Mouse (Mus musculus): ENCODE data around the gene Alox5. TPM values are rescaled to one million over a fixed set of nuclear protein-coding genes. Genes with fewer than 3 reads are reported as not detected.

Gene Alox5
- polyA plus RNA-seq, 1 experiment: 43.6 TPM

- Histone ChIP-seq H3K4me1 (ENCODE audit: control insufficient read depth, insufficient read depth, low read length) (peaks cover 14% of the 10 kb centered on the region), H3K27ac (ENCODE audit: insufficient read depth, low read depth, low read length) (no peak overlapping the region), H3K4me3 (ENCODE audit: insufficient read depth, low read length) (no peak overlapping the region)
- TF ChIP-seq CTCF (IDR thresholded peaks at IDR 0.05; ENCODE audit: low read depth, low read length): no peak
- no peak for TF ChIP-seq POLR2A (IDR thresholded peaks at IDR 0.05; ENCODE audit: borderline replicate concordance, low read depth, low read length)
These were observed 86.8 kb downstream of the Alox5 start for GRCm38 (mm10) chr6:116374136-116374535.

- TF ChIP-seq POLR2A (IDR thresholded peaks at IDR 0.05; ENCODE audit: borderline replicate concordance, low read depth, low read length): no peak
- no peak for TF ChIP-seq CTCF (IDR thresholded peaks at IDR 0.05; ENCODE audit: low read depth, low read length)
- H3K4me3 ChIP-seq (ENCODE audit: insufficient read depth, low read length): no peak overlapping the region
- H3K4me1 ChIP-seq (ENCODE audit: control insufficient read depth, insufficient read depth, low read length): peaks cover 14% of the 10 kb centered on the region
- H3K27ac ChIP-seq (ENCODE audit: insufficient read depth, low read depth, low read length): no peak overlapping the region
These were observed 89.5 kb downstream of the Alox5 start for GRCm38 (mm10) chr6:116371500-116371899.

- Histone ChIP-seq H3K27ac (ENCODE audit: insufficient read depth, low read depth, low read length) (no peak overlapping the region), H3K4me1 (ENCODE audit: control insufficient read depth, insufficient read depth, low read length) (peaks cover 14% of the 10 kb centered on the region), H3K4me3 (ENCODE audit: insufficient read depth, low read length) (no peak overlapping the region)
- TF ChIP-seq POLR2A (IDR thresholded peaks at IDR 0.05; ENCODE audit: borderline replicate concordance, low read depth, low read length) (no peak), CTCF (IDR thresholded peaks at IDR 0.05; ENCODE audit: low read depth, low read length) (no peak)
These were observed 90.6 kb downstream of the Alox5 start for GRCm38 (mm10) chr6:116370216-116370976.

- H3K4me3 ChIP-seq (ENCODE audit: insufficient read depth, low read length): no peak overlapping the region
- no peak overlapping the region for H3K27ac ChIP-seq (ENCODE audit: insufficient read depth, low read depth, low read length)
- TF ChIP-seq CTCF (IDR thresholded peaks at IDR 0.05; ENCODE audit: low read depth, low read length) (no peak), POLR2A (IDR thresholded peaks at IDR 0.05; ENCODE audit: borderline replicate concordance, low read depth, low read length) (no peak)
- H3K4me1 ChIP-seq (ENCODE audit: control insufficient read depth, insufficient read depth, low read length): peaks cover 13% of the 10 kb centered on the region
These were observed 91.2 kb downstream of the Alox5 start for GRCm38 (mm10) chr6:116369811-116370210.

- peaks cover under 1% of the 10 kb centered on the region for H3K4me1 ChIP-seq (ENCODE audit: control insufficient read depth, insufficient read depth, low read length)
- H3K27ac ChIP-seq (ENCODE audit: insufficient read depth, low read depth, low read length): no peak overlapping the region
- TF ChIP-seq POLR2A (IDR thresholded peaks at IDR 0.05; ENCODE audit: borderline replicate concordance, low read depth, low read length) (no peak), CTCF (IDR thresholded peaks at IDR 0.05; ENCODE audit: low read depth, low read length) (no peak)
- no peak overlapping the region for H3K4me3 ChIP-seq (ENCODE audit: insufficient read depth, low read length)
These were observed 93.0 kb downstream of the Alox5 start for GRCm38 (mm10) chr6:116367971-116368370.

- TF ChIP-seq CTCF (IDR thresholded peaks at IDR 0.05; ENCODE audit: low read depth, low read length) (no peak), POLR2A (IDR thresholded peaks at IDR 0.05; ENCODE audit: borderline replicate concordance, low read depth, low read length) (no peak)
- H3K4me1 ChIP-seq (ENCODE audit: control insufficient read depth, insufficient read depth, low read length): no peaks in the 10 kb centered on the region
- H3K27ac ChIP-seq (ENCODE audit: insufficient read depth, low read depth, low read length): no peak overlapping the region
- H3K4me3 ChIP-seq (ENCODE audit: insufficient read depth, low read length): no peak overlapping the region
These were observed 99.0 kb downstream of the Alox5 start for GRCm38 (mm10) chr6:116361993-116362392.

GRCm38 (mm10) chr6:116361463-116361862 lies 99.5 kb downstream of the Alox5 start:
- no peak overlapping the region for H3K4me3 ChIP-seq (ENCODE audit: insufficient read depth, low read length)
- no peaks in the 10 kb centered on the region for H3K4me1 ChIP-seq (ENCODE audit: control insufficient read depth, insufficient read depth, low read length)
- H3K27ac ChIP-seq (ENCODE audit: insufficient read depth, low read depth, low read length): no peak overlapping the region
- TF ChIP-seq CTCF (IDR thresholded peaks at IDR 0.05; ENCODE audit: low read depth, low read length): no peak
- no peak for TF ChIP-seq POLR2A (IDR thresholded peaks at IDR 0.05; ENCODE audit: borderline replicate concordance, low read depth, low read length)

Other genes with a start within 250 kb of the Alox5 start
- 5.8 and 6.6 TPM in 2 replicates for gene Zfand4, start 197.0 kb downstream of the Alox5 start, polyA plus RNA-seq (2012; ENCODE audit: insufficient read depth, insufficient read length, missing spikeins)
- 32.1 and 33.3 TPM in 2 replicates for gene March8, start 123.2 kb downstream of the Alox5 start, polyA plus RNA-seq (2012; ENCODE audit: insufficient read depth, insufficient read length, missing spikeins)
- not detected in 2 replicates for gene Olfr211, start 27.9 kb upstream of the Alox5 start, polyA plus RNA-seq (2012; ENCODE audit: insufficient read depth, insufficient read length, missing spikeins)
- not detected in 2 replicates for gene Olfr212, start 45.3 kb upstream of the Alox5 start, polyA plus RNA-seq (2012; ENCODE audit: insufficient read depth, insufficient read length, missing spikeins)
- not detected in 2 replicates for gene Olfr213, start 77.3 kb upstream of the Alox5 start, polyA plus RNA-seq (2012; ENCODE audit: insufficient read depth, insufficient read length, missing spikeins)
- gene Gm5580, start 90.0 kb upstream of the Alox5 start, polyA plus RNA-seq (2012; ENCODE audit: insufficient read depth, insufficient read length, missing spikeins): not detected in 2 replicates
- not detected in 2 replicates for gene Olfr214, start 93.1 kb upstream of the Alox5 start, polyA plus RNA-seq (2012; ENCODE audit: insufficient read depth, insufficient read length, missing spikeins)
- not detected in 2 replicates for gene Olfr215, start 123.0 kb upstream of the Alox5 start, polyA plus RNA-seq (2012; ENCODE audit: insufficient read depth, insufficient read length, missing spikeins)
- 26.7 and 31.5 TPM in 2 replicates for gene Zfp422, start 167.8 kb upstream of the Alox5 start, polyA plus RNA-seq (2012; ENCODE audit: insufficient read depth, insufficient read length, missing spikeins)
- gene Depp1, start 189.4 kb upstream of the Alox5 start, polyA plus RNA-seq (2012; ENCODE audit: insufficient read depth, insufficient read length, missing spikeins): 0.61 TPM in 1 of 2 replicates, not detected in the other
- gene Rassf4, start 212.8 kb upstream of the Alox5 start, polyA plus RNA-seq (2012; ENCODE audit: insufficient read depth, insufficient read length, missing spikeins): 388 and 401 TPM in 2 replicates